Mouse (Mus musculus) embryonic facial prominence, embryonic 15.5 days (tissue): ENCODE measurements at regions not wholly inside any gene's neighbourhood (a gene's known extent, or its start where the extent isn't known, plus 50 kb on each side); places are given as distances from the start of the nearest gene placed in this dataset.

ENCODE experiments used
- ATAC-seq: fragments of 200-750 bp; cut with Nextera tagmentation; 2 replicates; pipeline ENCODE4 v1.8.0; 2017; ENCODE audit warnings: low read depth, moderate TSS enrichment; ENCODE audit not compliant: insufficient number of reproducible peaks, low FRiP score, low TSS enrichment
- H3K27ac ChIP-seq: fragments of 300-500 bp; sonication (generic); replicated peaks from 2 replicates; pipeline ENCODE4 v1.5.1; 2015; ENCODE audit warnings: mild to moderate bottlenecking, inconsistent platforms
- H3K27me3 ChIP-seq: fragments of 300-500 bp; sonication (generic); 2 replicates; pipeline ENCODE4 v1.6.1; 2015; ENCODE audit warnings: inconsistent platforms
- H3K36me3 ChIP-seq: fragments of 300-500 bp; sonication (generic); 2 replicates; pipeline ENCODE4 v1.6.1; 2015; ENCODE audit warnings: mild to moderate bottlenecking, inconsistent platforms
- H3K4me1 ChIP-seq: fragments of 300-500 bp; sonication (generic); 2 replicates; pipeline ENCODE4 v1.6.1; 2015; ENCODE audit warnings: inconsistent platforms
- H3K4me2 ChIP-seq: fragments of 300-500 bp; sonication (generic); replicated peaks from 2 replicates; pipeline ENCODE4 v1.6.1; 2015; ENCODE audit warnings: mild to moderate bottlenecking, inconsistent platforms
- H3K4me3 ChIP-seq: fragments of 300-500 bp; sonication (generic); replicated peaks from 2 replicates; pipeline ENCODE4 v1.5.1; 2015; ENCODE audit warnings: mild to moderate bottlenecking, inconsistent platforms
- H3K9ac ChIP-seq: fragments of 300-500 bp; sonication (generic); 2 replicates; pipeline ENCODE4 v1.6.1; 2015; ENCODE audit warnings: inconsistent platforms
- H3K9me3 ChIP-seq: fragments of 300-500 bp; sonication (generic); replicated peaks from 2 replicates; pipeline ENCODE4 v1.6.1; 2016; ENCODE audit warnings: inconsistent platforms
- WGBS: fragments of 180-500 bp; shearing (Covaris S2); methylation state at CpG from one replicate; pipeline ENCODE4 v1.1.7; 2015; 5-methylcytosine and 5-hydroxymethylcytosine counted together

DNA sequence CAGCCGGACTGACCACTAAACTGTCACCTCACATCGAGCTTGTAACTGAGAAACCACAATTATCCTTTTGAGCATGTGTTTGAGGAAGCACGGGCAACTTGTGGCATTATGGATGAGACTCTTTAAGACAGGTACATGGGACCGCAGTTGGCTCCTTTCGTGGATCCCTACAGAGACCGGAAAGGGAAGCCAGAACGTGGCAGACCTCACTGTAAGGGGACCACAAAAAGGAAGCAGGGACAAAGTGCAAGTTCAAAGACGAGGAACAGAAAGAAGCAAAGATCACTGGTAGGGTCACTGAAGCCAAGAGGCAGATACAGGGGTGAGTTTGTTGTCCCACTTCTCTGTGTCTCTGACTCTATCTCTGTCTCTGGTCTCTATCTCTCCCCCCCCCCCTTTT, 420.4 kb downstream of the Wdr11 start:
- no peaks in the 10 kb centered on the region for H3K27me3 ChIP-seq
- H3K27ac ChIP-seq: no peak overlapping the region; the same call in 1 of the 2 replicates
- no peak for ATAC-seq
- WGBS: 53% methylated on average over 8 of the region's 8 CpGs
- no peaks in the 10 kb centered on the region for H3K9me3 ChIP-seq
- H3K36me3 ChIP-seq: no peaks in the 10 kb centered on the region
- no peak overlapping the region for H3K4me3 ChIP-seq
- no peak overlapping the region for H3K4me2 ChIP-seq
- H3K4me1 ChIP-seq: peaks cover 27% of the 10 kb centered on the region
- H3K9ac ChIP-seq: no peak overlapping the region

- Histone ChIP-seq H3K36me3 (no peaks in the 10 kb centered on the region), H3K9me3 (no peaks in the 10 kb centered on the region), H3K27me3 (no peaks in the 10 kb centered on the region), H3K9ac (no peak overlapping the region), H3K4me2 (no peak overlapping the region), H3K4me1 (peaks cover 27% of the 10 kb centered on the region), H3K4me3 (no peak overlapping the region), H3K27ac (no peak overlapping the region)
- WGBS: 66% methylated on average over 6 of the region's 6 CpGs
- no peak for ATAC-seq
These were observed 421.4 kb downstream of the Wdr11 start for GRCm38 (mm10) chr7:130013109-130013508.

DNA sequence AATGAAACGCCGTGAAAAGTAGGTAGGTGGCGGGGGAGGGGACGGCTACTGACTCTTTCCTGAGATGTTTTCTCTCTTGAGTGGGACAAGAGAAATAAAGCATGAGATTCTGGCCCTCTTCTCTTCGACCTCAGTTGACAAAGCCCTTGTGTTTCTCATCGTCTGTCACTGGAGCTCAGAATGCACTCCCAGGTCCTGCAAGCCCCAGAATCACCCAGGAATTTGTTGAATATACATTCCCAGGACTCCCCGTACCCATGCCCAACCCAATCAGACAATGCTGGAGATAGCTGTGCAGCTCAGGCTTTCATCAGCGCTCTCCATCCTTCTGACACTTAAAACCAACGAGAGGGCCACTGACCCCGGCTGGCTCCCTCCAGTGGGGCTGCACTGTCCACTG, 422.9 kb downstream of the Wdr11 start:
- Histone ChIP-seq H3K4me2 (no peak overlapping the region), H3K9me3 (no peaks in the 10 kb centered on the region), H3K9ac (no peak overlapping the region), H3K4me3 (no peak overlapping the region), H3K36me3 (no peaks in the 10 kb centered on the region), H3K27me3 (no peaks in the 10 kb centered on the region), H3K27ac (peak overlapping the region; percentile 85), H3K4me1 (peaks cover 34% of the 10 kb centered on the region)
- 72% methylated on average over 10 of the region's 10 CpGs for WGBS
- no peak for ATAC-seq

DNA sequence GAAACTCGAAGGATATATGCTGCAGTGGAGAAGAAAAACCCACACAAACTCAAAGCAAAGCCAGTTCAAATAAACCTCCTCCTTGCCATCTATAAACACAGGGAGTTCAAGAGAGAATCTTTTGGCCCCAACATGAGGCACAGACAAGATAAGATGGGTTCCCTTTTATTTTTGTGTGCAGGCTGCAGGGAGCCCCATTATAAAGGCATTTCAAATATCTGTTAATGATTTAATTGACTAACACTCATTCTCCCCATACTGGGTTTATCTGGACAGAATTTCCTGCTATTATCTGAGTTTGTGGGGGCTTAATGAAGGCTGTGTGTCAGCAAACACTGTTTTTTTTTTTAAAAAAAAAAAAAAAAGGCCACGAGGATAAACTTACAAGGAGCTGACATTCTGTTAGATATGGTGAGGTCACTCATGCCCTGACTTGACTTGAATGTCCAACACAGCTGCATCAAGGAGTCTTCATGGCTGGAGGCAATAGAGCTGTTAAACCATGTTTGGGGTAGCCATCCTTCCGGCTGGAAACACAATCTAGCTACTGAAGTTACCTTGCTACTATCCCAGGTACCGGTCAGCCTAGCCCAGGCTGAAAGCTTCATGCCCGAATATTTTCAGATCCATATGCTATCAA, 423.8 kb downstream of the Wdr11 start:
- ATAC-seq: no peak

GRCm38 (mm10) chr7:130016015-130016874, 424.6 kb downstream of the Wdr11 start:
- H3K4me2 ChIP-seq: no peak overlapping the region
- ATAC-seq: peak; percentile 77
- no peaks in the 10 kb centered on the region for H3K36me3 ChIP-seq
- no peak overlapping the region for H3K9ac ChIP-seq
- peak overlapping the region; percentile 85 for H3K27ac ChIP-seq
- H3K27me3 ChIP-seq: no peaks in the 10 kb centered on the region
- H3K4me1 ChIP-seq: peaks cover 25% of the 10 kb centered on the region
- H3K4me3 ChIP-seq: no peak overlapping the region
- H3K9me3 ChIP-seq: no peaks in the 10 kb centered on the region
- 50% methylated on average over 17 of the region's 17 CpGs for WGBS

More for the DNA sequence above, 423.8 kb downstream of the Wdr11 start:
- WGBS: 31% methylated on average over 5 of the region's 5 CpGs
- Histone ChIP-seq H3K4me1 (peaks cover 31% of the 10 kb centered on the region), H3K27me3 (no peaks in the 10 kb centered on the region), H3K9me3 (no peaks in the 10 kb centered on the region), H3K9ac (no peak overlapping the region), H3K4me3 (no peak overlapping the region), H3K27ac (peak overlapping the region; percentile 85), H3K4me2 (no peak overlapping the region), H3K36me3 (no peaks in the 10 kb centered on the region)

DNA sequence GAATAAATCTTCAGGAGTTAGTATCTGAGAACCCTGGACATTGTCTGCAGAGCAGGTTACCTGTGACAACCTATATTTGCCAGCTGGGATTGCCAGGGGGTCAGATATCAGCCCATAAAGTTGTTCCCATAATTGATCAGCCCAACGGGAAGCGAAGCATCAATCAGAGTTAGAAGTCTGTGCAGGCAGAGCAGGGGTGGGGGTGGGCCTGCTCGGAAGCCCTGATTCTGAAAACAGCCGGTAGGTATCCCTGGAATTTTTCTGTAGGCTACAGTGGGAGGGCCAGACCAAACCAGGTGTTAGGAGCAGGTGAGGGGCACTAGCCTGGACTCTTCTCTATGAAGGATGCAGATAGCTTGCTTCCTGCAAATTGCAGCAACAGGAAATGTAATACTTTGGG, 427.2 kb downstream of the Wdr11 start:
- no peak overlapping the region for H3K9ac ChIP-seq
- no peaks in the 10 kb centered on the region for H3K36me3 ChIP-seq
- H3K27ac ChIP-seq: no peak overlapping the region
- H3K4me3 ChIP-seq: no peak overlapping the region
- no peak overlapping the region for H3K4me2 ChIP-seq
- H3K9me3 ChIP-seq: no peaks in the 10 kb centered on the region
- ATAC-seq: no peak
- H3K27me3 ChIP-seq: no peaks in the 10 kb centered on the region
- peaks cover 13% of the 10 kb centered on the region for H3K4me1 ChIP-seq
- WGBS: 32% methylated on average over 4 of the region's 4 CpGs

DNA sequence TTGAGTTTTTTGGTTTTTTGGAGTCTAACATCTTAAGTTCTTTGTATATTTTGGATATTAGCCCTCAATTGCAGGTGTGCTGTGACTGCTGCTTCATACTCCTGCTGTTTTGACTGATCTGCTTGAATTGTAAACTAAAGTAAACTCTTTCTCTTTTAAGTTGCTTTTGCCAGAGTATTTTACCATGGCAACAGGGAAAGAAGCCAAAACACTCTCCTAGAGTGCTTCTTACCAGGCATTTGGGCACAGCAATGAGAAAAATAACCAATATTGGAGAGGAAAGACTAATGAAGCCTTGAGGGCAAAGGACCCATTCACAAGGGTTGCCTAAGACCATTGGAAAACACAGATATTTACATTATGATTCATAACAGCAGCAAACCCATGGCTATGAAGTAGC, 437.3 kb downstream of the Wdr11 start:
- Histone ChIP-seq H3K9ac (no peak overlapping the region), H3K4me1 (no peaks in the 10 kb centered on the region), H3K4me3 (no peak overlapping the region), H3K36me3 (no peaks in the 10 kb centered on the region), H3K4me2 (no peak overlapping the region), H3K27me3 (no peaks in the 10 kb centered on the region), H3K27ac (no peak overlapping the region; the same call in 1 of the 2 replicates), H3K9me3 (no peaks in the 10 kb centered on the region)
- ATAC-seq: no peak

GRCm38 (mm10) chr7:130030711-130031110, 439.0 kb downstream of the Wdr11 start:
- H3K4me2 ChIP-seq: no peak overlapping the region
- no peak overlapping the region for H3K4me3 ChIP-seq
- no peaks in the 10 kb centered on the region for H3K27me3 ChIP-seq
- no peaks in the 10 kb centered on the region for H3K9me3 ChIP-seq
- H3K9ac ChIP-seq: no peak overlapping the region
- H3K4me1 ChIP-seq: 0 out of 2 replicates have a peak, but pooled peaks cover 4% of the 10 kb centered on the region
- WGBS: 87% methylated on average over 4 of the region's 4 CpGs
- H3K36me3 ChIP-seq: no peaks in the 10 kb centered on the region
- no peak for ATAC-seq
- H3K27ac ChIP-seq: no peak overlapping the region

DNA sequence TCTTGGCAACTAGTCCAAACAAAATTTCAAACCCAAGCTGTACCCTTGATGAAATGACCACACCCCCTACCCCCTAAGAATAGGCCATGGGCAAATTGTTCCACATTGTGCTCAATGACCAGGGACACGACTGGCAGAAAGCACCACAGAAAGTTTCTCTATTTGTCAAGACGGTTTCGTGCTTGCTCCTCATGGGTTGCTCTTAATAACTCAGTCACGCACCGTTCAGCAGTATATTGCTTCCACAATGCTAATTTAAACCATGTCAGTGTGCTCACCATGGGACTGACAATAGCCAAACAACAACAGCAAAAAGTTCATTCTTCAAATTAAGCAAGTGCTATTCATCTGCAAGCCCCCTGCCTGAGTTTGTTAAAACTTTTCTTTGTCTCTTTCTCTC, 444.6 kb downstream of the Wdr11 start:
- Histone ChIP-seq H3K27ac (peak overlapping the region; percentile 79), H3K27me3 (no peaks in the 10 kb centered on the region), H3K36me3 (no peaks in the 10 kb centered on the region), H3K4me3 (no peak overlapping the region), H3K9me3 (no peaks in the 10 kb centered on the region), H3K9ac (no peak overlapping the region), H3K4me1 (peaks cover 24% of the 10 kb centered on the region), H3K4me2 (no peak overlapping the region)
- ATAC-seq: peak; percentile 61; the same call in 1 of the 2 replicates
- 43% methylated on average over 5 of the region's 5 CpGs for WGBS

- H3K27ac ChIP-seq: peak overlapping the region; percentile 79
- peaks cover 24% of the 10 kb centered on the region for H3K4me1 ChIP-seq
- H3K4me3 ChIP-seq: no peak overlapping the region
- no peaks in the 10 kb centered on the region for H3K36me3 ChIP-seq
- H3K27me3 ChIP-seq: no peaks in the 10 kb centered on the region
- H3K9ac ChIP-seq: no peak overlapping the region
- ATAC-seq: peak; percentile 61; the same call in 1 of the 2 replicates
- H3K9me3 ChIP-seq: no peaks in the 10 kb centered on the region
- WGBS: 27% methylated on average over 8 of the region's 8 CpGs
- no peak overlapping the region; the same call in 1 of the 2 replicates for H3K4me2 ChIP-seq
These were observed 445.3 kb downstream of the Wdr11 start for GRCm38 (mm10) chr7:130036845-130037572.

- 77% methylated on average over 4 of the region's 4 CpGs for WGBS
These were observed 445.9 kb downstream of the Wdr11 start for GRCm38 (mm10) chr7:130037573-130037925.

More at GRCm38 (mm10) chr7:130037573-130037925, 445.9 kb downstream of the Wdr11 start:
- H3K4me1 ChIP-seq: peaks cover 24% of the 10 kb centered on the region
- H3K36me3 ChIP-seq: no peaks in the 10 kb centered on the region
- H3K27ac ChIP-seq: peak overlapping the region; percentile 79
- H3K4me2 ChIP-seq: no peak overlapping the region
- H3K27me3 ChIP-seq: no peaks in the 10 kb centered on the region
- no peaks in the 10 kb centered on the region for H3K9me3 ChIP-seq
- no peak overlapping the region for H3K4me3 ChIP-seq
- H3K9ac ChIP-seq: no peak overlapping the region
- ATAC-seq: no peak
